Mouse (Mus musculus) layer of hippocampus, postnatal 10 days (tissue): ENCODE measurements around the gene Olfr1008. TPM values are rescaled to one million over a fixed set of nuclear protein-coding genes. Genes with fewer than 3 reads are reported as not detected.
"Not testable (repeated sequence)": the region's sequence is repeated elsewhere in the genome, so short reads cannot be mapped to it uniquely, and the experiment has no call there.

Source experiments
- DNase-seq, 2 experiments: peaks; one replicate each; pipeline ENCODE4 v3.0.0; 2021; ENCODE audit warnings: low spot score in 2 of 2
- long read RNA-seq: library from polyadenylated mRNA; stranded (forward); transcript quantifications from one replicate; pipeline ENCODE4 v2.0.0, GENCODE M21; 2023
- total RNA-seq, 2 experiments: library from RNA; stranded (reverse); gene quantifications; 2 replicates each; pipeline ENCODE4 v1.2.3; 2021

Gene Olfr1008
- total RNA-seq, result not detected
- long read RNA-seq, result 0 reads

GRCm38 (mm10) chr2:85689131-85689530 is at the start of gene Olfr1008:
Olfr1008 (plus strand) TSS chr2:85689431.
- no peak for DNase-seq

GRCm38 (mm10) chr2:85650604-85651003 is 38.6 kb upstream of the Olfr1008 start, which contains the start of gene Olfr1002:
Olfr1002 (minus strand) TSS chr2:85650704.
- no peak for DNase-seq

- not testable (repeated sequence) for DNase-seq
These were observed 24.9 kb upstream of the Olfr1008 start, which contains the start of gene Olfr154 for GRCm38 (mm10) chr2:85664355-85664754. Olfr154 (minus strand) TSS chr2:85664455.

GRCm38 (mm10) chr2:85678667-85679066 is 10.6 kb upstream of the Olfr1008 start, which contains the start of gene Olfr1006:
Olfr1006 (minus strand) TSS chr2:85678767.
- DNase-seq, result no peak

GRCm38 (mm10) chr2:85710680-85711079 is 21.4 kb downstream of the Olfr1008 start:
- not testable (repeated sequence) for DNase-seq

GRCm38 (mm10) chr2:85711159-85711558 is 21.9 kb downstream of the Olfr1008 start:
- no peak for DNase-seq

GRCm38 (mm10) chr2:85715119-85715518 is 25.9 kb downstream of the Olfr1008 start, which contains the start of gene Olfr1009:
Olfr1009 (plus strand) TSS chr2:85715419.
- DNase-seq, result no peak

GRCm38 (mm10) chr2:85725793-85726192 is 36.6 kb downstream of the Olfr1008 start:
- DNase-seq, result peak; percentile 15 to 39

Other genes starting within 250 kb of the Olfr1008 start
- gene Olfr995, start 245.8 kb upstream of the Olfr1008 start, total RNA-seq, result not detected
- gene 4833423E24Rik, start 170.4 kb upstream of the Olfr1008 start, total RNA-seq, result under 1 TPM; 0.62 to 0.67 TPM
- not detected for gene Olfr996, start 110.2 kb upstream of the Olfr1008 start, total RNA-seq
- gene Olfr998, start 100.5 kb upstream of the Olfr1008 start, total RNA-seq, result not detected
- not detected for gene Olfr1000, start 77.5 kb upstream of the Olfr1008 start, total RNA-seq
- gene Olfr1002, start 38.7 kb upstream of the Olfr1008 start, total RNA-seq, result not detected
- gene Olfr154, start 25.0 kb upstream of the Olfr1008 start, total RNA-seq, result not detected
- not detected for gene Olfr1006, start 10.7 kb upstream of the Olfr1008 start, total RNA-seq
- not detected for gene Olfr1009, start 26.0 kb downstream of the Olfr1008 start, total RNA-seq
- not detected for gene Olfr1012, start 73.3 kb downstream of the Olfr1008 start, total RNA-seq
- gene Olfr1013, start 77.7 kb downstream of the Olfr1008 start, total RNA-seq, result not detected
- gene Olfr1014, start 83.3 kb downstream of the Olfr1008 start, total RNA-seq, result not detected
- gene Olfr1015, start 92.6 kb downstream of the Olfr1008 start, total RNA-seq, result not detected
- gene Olfr1016, start 113.1 kb downstream of the Olfr1008 start, total RNA-seq, result not detected
- gene Olfr1018, start 129.0 kb downstream of the Olfr1008 start, total RNA-seq, result not detected
- gene Olfr1019, start 156.1 kb downstream of the Olfr1008 start, total RNA-seq, result not detected
- gene Olfr1020, start 157.6 kb downstream of the Olfr1008 start, total RNA-seq, result not detected
- gene Olfr1022, start 179.2 kb downstream of the Olfr1008 start, total RNA-seq, result not detected
- not detected for gene Olfr1023, start 196.2 kb downstream of the Olfr1008 start, total RNA-seq
- gene Olfr1024, start 215.6 kb downstream of the Olfr1008 start, total RNA-seq, result not detected
- not detected for gene Olfr1025-ps1, start 225.8 kb downstream of the Olfr1008 start, total RNA-seq
- gene Olfr1026, start 232.1 kb downstream of the Olfr1008 start, total RNA-seq, result not detected